Mouse (Mus musculus) lung, postnatal 0 days (tissue): ENCODE data around the gene Tarbp1.

ENCODE experiments used
- CTCF ChIP-seq: IDR thresholded peaks from 2 replicates; pipeline ENCODE4 v1.5.1; 2016; ENCODE audit warnings: antibody characterized with exemption, mild to moderate bottlenecking
- EP300 ChIP-seq: IDR thresholded peaks from 2 replicates; pipeline ENCODE4 v1.6.1; 2016; ENCODE audit warnings: antibody characterized with exemption, mild to moderate bottlenecking, control low read depth

DNA sequence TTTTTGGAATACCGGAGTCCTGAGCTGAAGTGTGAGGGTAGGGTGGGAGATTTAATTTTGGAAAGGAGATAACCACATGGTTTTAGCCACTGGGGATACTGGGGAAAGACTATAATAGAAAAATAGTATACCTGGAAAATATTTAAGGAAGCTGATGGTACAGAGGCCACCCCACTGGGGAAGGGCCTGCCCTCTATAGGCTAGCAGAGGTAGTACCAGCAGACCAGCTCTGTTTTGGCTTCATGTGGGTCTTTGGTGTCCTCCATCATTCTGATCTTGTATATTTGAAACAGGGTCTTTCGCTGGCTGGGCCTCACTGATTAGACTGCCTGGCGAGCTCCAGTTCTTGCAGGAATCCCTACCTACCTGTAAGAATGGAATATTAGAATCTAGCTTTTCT is 76.5 kb downstream of the Tarbp1 start:
- peak; percentile 57 for TF ChIP-seq CTCF
- no peak for TF ChIP-seq EP300
